Mouse (Mus musculus) neural tube, embryonic 14.5 days (tissue): Measurements from ENCODE around the gene Cd244a. TPM values are rescaled to one million over a fixed set of nuclear protein-coding genes. Genes with fewer than 3 reads are reported as not detected.

ENCODE experiments used
- ATAC-seq: fragments of 200-750 bp; cut with Nextera tagmentation; 2 replicates; pipeline ENCODE4 v1.8.0; 2017; ENCODE audit warnings: low read depth, mild to moderate bottlenecking, moderate TSS enrichment, moderate library complexity
- H3K27ac ChIP-seq: fragments of 300-500 bp; sonication (generic); 2 replicates; pipeline ENCODE4 v1.5.1; 2014; ENCODE audit warnings: low read depth, mild to moderate bottlenecking, control low read depth, low read length, moderate library complexity, mixed read lengths
- H3K27me3 ChIP-seq: fragments of 300-500 bp; sonication (generic); 2 replicates; pipeline ENCODE4 v1.6.1; 2014; ENCODE audit warnings: low read length; ENCODE audit not compliant: control insufficient read depth, insufficient read depth
- H3K36me3 ChIP-seq: fragments of 300-500 bp; sonication (generic); 2 replicates; pipeline ENCODE4 v1.6.1; 2014; ENCODE audit warnings: low read length, mixed read lengths; ENCODE audit not compliant: control insufficient read depth, insufficient read depth
- H3K4me1 ChIP-seq: fragments of 300-500 bp; sonication (generic); 2 replicates; pipeline ENCODE4 v1.6.1; 2014; ENCODE audit warnings: low read length; ENCODE audit not compliant: control insufficient read depth, insufficient read depth
- H3K4me2 ChIP-seq: fragments of 300-500 bp; sonication (generic); 2 replicates; pipeline ENCODE4 v1.6.1; 2014; ENCODE audit warnings: mild to moderate bottlenecking, low read depth, low read length, control low read depth
- H3K4me3 ChIP-seq: fragments of 300-500 bp; sonication (generic); 2 replicates; pipeline ENCODE4 v1.5.1; 2014; ENCODE audit warnings: low read depth, low read length, control low read depth, mixed read lengths
- H3K9ac ChIP-seq: fragments of 300-500 bp; sonication (generic); replicated peaks from 2 replicates; pipeline ENCODE4 v1.6.1; 2014; ENCODE audit warnings: low read depth, mild to moderate bottlenecking, control low read depth, low read length, mixed read lengths
- H3K9me3 ChIP-seq: fragments of 300-500 bp; sonication (generic); 2 replicates; pipeline ENCODE4 v1.6.1; 2016; ENCODE audit warnings: low read length; ENCODE audit not compliant: control insufficient read depth
- WGBS: fragments of 180-500 bp; shearing (Covaris S2); extraction: QIAGEN DNeasy Blood & Tissue Kit; methylation state at CpG from one replicate; pipeline ENCODE4 v1.1.7; 2014; 5-methylcytosine and 5-hydroxymethylcytosine counted together
- polyA plus RNA-seq: library from polyadenylated mRNA; unstranded; fragments of >200 nt; fragmentation: Nextera tagmentation; extraction: Ambion mirVana; gene quantifications from 2 replicates; pipeline ENCODE4 v1.2.1, GENCODE M21; 2014

Gene Cd244a
- polyA plus RNA-seq, 1 experiment from 2014 or later: not detected

- no peaks in the 10 kb centered on the region for H3K4me1 ChIP-seq
- no peak overlapping the region for H3K27ac ChIP-seq
- ATAC-seq: no peak
- no peaks in the 10 kb centered on the region for H3K36me3 ChIP-seq
- no peak overlapping the region for H3K9ac ChIP-seq
- no peak overlapping the region for H3K4me2 ChIP-seq
- WGBS: 36% methylated on average over 1 of the region's 1 CpGs
- no peaks in the 10 kb centered on the region for H3K9me3 ChIP-seq
- no peak overlapping the region for H3K4me3 ChIP-seq
- no peaks in the 10 kb centered on the region for H3K27me3 ChIP-seq
Measured at GRCm38 (mm10) chr1:171610781-171611180, 51.8 kb downstream of the Cd244a start.

- Histone ChIP-seq H3K4me2 (no peak overlapping the region), H3K4me3 (no peak overlapping the region), H3K4me1 (no peaks in the 10 kb centered on the region), H3K27me3 (no peaks in the 10 kb centered on the region), H3K36me3 (no peaks in the 10 kb centered on the region), H3K27ac (no peak overlapping the region), H3K9ac (no peak overlapping the region), H3K9me3 (no peaks in the 10 kb centered on the region)
- WGBS: 52% methylated on average over 2 of the region's 2 CpGs
- ATAC-seq: no peak
Measured at GRCm38 (mm10) chr1:171613962-171614361, 55.0 kb downstream of the Cd244a start.

- H3K36me3 ChIP-seq: no peaks in the 10 kb centered on the region
- WGBS: 86% methylated on average over 11 of the region's 11 CpGs
- no peak overlapping the region for H3K27ac ChIP-seq
- H3K27me3 ChIP-seq: no peaks in the 10 kb centered on the region
- ATAC-seq: no peak
- H3K4me3 ChIP-seq: no peak overlapping the region
- H3K4me1 ChIP-seq: no peaks in the 10 kb centered on the region
- H3K9me3 ChIP-seq: no peaks in the 10 kb centered on the region
- H3K4me2 ChIP-seq: no peak overlapping the region
- H3K9ac ChIP-seq: no peak overlapping the region
Measured at GRCm38 (mm10) chr1:171616881-171617515, 58.0 kb downstream of the Cd244a start.

- Histone ChIP-seq H3K9me3 (no peaks in the 10 kb centered on the region), H3K4me1 (no peaks in the 10 kb centered on the region), H3K36me3 (no peaks in the 10 kb centered on the region), H3K4me3 (no peak overlapping the region), H3K27me3 (no peaks in the 10 kb centered on the region), H3K4me2 (no peak overlapping the region), H3K27ac (no peak overlapping the region), H3K9ac (no peak overlapping the region)
- WGBS: 88% methylated on average over 8 of the region's 8 CpGs
- no peak for ATAC-seq
Measured at GRCm38 (mm10) chr1:171619001-171619400, 60.0 kb downstream of the Cd244a start.

- no peak for ATAC-seq
- H3K4me2 ChIP-seq: no peak overlapping the region
- no peak overlapping the region for H3K4me3 ChIP-seq
- H3K27me3 ChIP-seq: no peaks in the 10 kb centered on the region
- 92% methylated on average over 3 of the region's 3 CpGs for WGBS
- H3K27ac ChIP-seq: no peak overlapping the region
- H3K9me3 ChIP-seq: no peaks in the 10 kb centered on the region
- no peaks in the 10 kb centered on the region for H3K4me1 ChIP-seq
- no peak overlapping the region for H3K9ac ChIP-seq
- no peaks in the 10 kb centered on the region for H3K36me3 ChIP-seq
Measured at GRCm38 (mm10) chr1:171619645-171620044, 60.7 kb downstream of the Cd244a start.

- Histone ChIP-seq H3K36me3 (no peaks in the 10 kb centered on the region), H3K27ac (no peak overlapping the region), H3K4me3 (no peak overlapping the region), H3K9ac (no peak overlapping the region), H3K9me3 (no peaks in the 10 kb centered on the region), H3K4me2 (no peak overlapping the region), H3K27me3 (no peaks in the 10 kb centered on the region), H3K4me1 (no peaks in the 10 kb centered on the region)
- no peak for ATAC-seq
- 90% methylated on average over 6 of the region's 6 CpGs for WGBS
Measured at GRCm38 (mm10) chr1:171620091-171620490, 61.1 kb downstream of the Cd244a start.

GRCm38 (mm10) chr1:171627801-171628200, 68.8 kb downstream of the Cd244a start:
- Histone ChIP-seq H3K4me2 (no peak overlapping the region), H3K4me3 (no peak overlapping the region), H3K9me3 (no peaks in the 10 kb centered on the region), H3K27ac (no peak overlapping the region), H3K27me3 (no peaks in the 10 kb centered on the region), H3K9ac (no peak overlapping the region), H3K36me3 (no peaks in the 10 kb centered on the region), H3K4me1 (no peaks in the 10 kb centered on the region)
- 90% methylated on average over 3 of the region's 3 CpGs for WGBS
- no peak for ATAC-seq

GRCm38 (mm10) chr1:171629168-171629567, 70.2 kb downstream of the Cd244a start:
- ATAC-seq: no peak
- no peaks in the 10 kb centered on the region for H3K27me3 ChIP-seq
- 88% methylated on average over 6 of the region's 6 CpGs for WGBS
- H3K27ac ChIP-seq: no peak overlapping the region
- H3K4me2 ChIP-seq: no peak overlapping the region
- H3K36me3 ChIP-seq: no peaks in the 10 kb centered on the region
- no peak overlapping the region for H3K4me3 ChIP-seq
- H3K9me3 ChIP-seq: no peaks in the 10 kb centered on the region
- no peaks in the 10 kb centered on the region for H3K4me1 ChIP-seq
- no peak overlapping the region for H3K9ac ChIP-seq

GRCm38 (mm10) chr1:171630041-171630440, 71.0 kb downstream of the Cd244a start:
- 92% methylated on average over 7 of the region's 7 CpGs for WGBS

More at GRCm38 (mm10) chr1:171630041-171630440, 71.0 kb downstream of the Cd244a start:
- no peaks in the 10 kb centered on the region for H3K27me3 ChIP-seq
- H3K4me3 ChIP-seq: no peak overlapping the region
- no peaks in the 10 kb centered on the region for H3K9me3 ChIP-seq
- H3K36me3 ChIP-seq: no peaks in the 10 kb centered on the region
- H3K9ac ChIP-seq: no peak overlapping the region
- no peak overlapping the region for H3K27ac ChIP-seq
- no peak for ATAC-seq
- no peak overlapping the region for H3K4me2 ChIP-seq
- H3K4me1 ChIP-seq: no peaks in the 10 kb centered on the region
